Mouse (Mus musculus) forebrain, postnatal 0 days (tissue): ENCODE data around the gene Ksr2. TPM values are rescaled to one million over a fixed set of nuclear protein-coding genes. Genes with fewer than 3 reads are reported as not detected.
A peak's percentile ranks its signal among the peaks of the same experiment; 100 is the strongest.

Experiments
- ATAC-seq: fragments of 200-750 bp; cut with Nextera tagmentation; 2 replicates; pipeline ENCODE4 v1.8.0; 2017; ENCODE audit warnings: mild to moderate bottlenecking, moderate library complexity
- DNase-seq: peaks from one replicate; pipeline ENCODE4 v3.0.0-alpha.2; 2015
- H3K27ac ChIP-seq: fragments of 300-500 bp; sonication (generic); 2 replicates; pipeline ENCODE4 v1.5.1; 2014; ENCODE audit warnings: low read depth, mild to moderate bottlenecking, antibody characterized with exemption, low read length, moderate library complexity, mixed read lengths
- H3K27me3 ChIP-seq: fragments of 300-500 bp; sonication (generic); 2 replicates; pipeline ENCODE4 v1.6.1; 2014; ENCODE audit warnings: mild to moderate bottlenecking, low read length, mixed read lengths; ENCODE audit not compliant: insufficient read depth
- H3K36me3 ChIP-seq: fragments of 300-500 bp; sonication (generic); 2 replicates; pipeline ENCODE4 v1.6.1; 2014; ENCODE audit warnings: mild to moderate bottlenecking, moderate library complexity; ENCODE audit not compliant: insufficient read depth
- H3K4me1 ChIP-seq: fragments of 300-500 bp; sonication (generic); 2 replicates; pipeline ENCODE4 v1.6.1; 2014; ENCODE audit warnings: antibody characterized with exemption; ENCODE audit not compliant: insufficient read depth
- H3K4me2 ChIP-seq: fragments of 300-500 bp; sonication (generic); 2 replicates; pipeline ENCODE4 v1.6.1; 2014; ENCODE audit warnings: low read depth, mild to moderate bottlenecking, moderate library complexity
- H3K4me3 ChIP-seq: fragments of 300-500 bp; sonication (generic); 2 replicates; pipeline ENCODE4 v1.5.1; 2014; ENCODE audit warnings: low read depth, low read length, mixed read lengths
- H3K9ac ChIP-seq: fragments of 300-500 bp; sonication (generic); 2 replicates; pipeline ENCODE4 v1.6.1; 2014; ENCODE audit warnings: mild to moderate bottlenecking
- H3K9me3 ChIP-seq: fragments of 300-500 bp; sonication (generic); 2 replicates; pipeline ENCODE4 v1.6.1; 2016; ENCODE audit warnings: low read length
- CTCF ChIP-seq: sonication (generic); IDR thresholded peaks from 2 replicates; pipeline ENCODE4 v1.5.1; 2016; ENCODE audit warnings: antibody characterized with exemption, control low read depth, low read depth
- WGBS: fragments of 180-500 bp; shearing (Covaris S2); extraction: QIAGEN DNeasy Blood & Tissue Kit; methylation state at CpG from one replicate; pipeline ENCODE4 v1.1.7; 2014; 5-methylcytosine and 5-hydroxymethylcytosine counted together
- polyA plus RNA-seq: library from polyadenylated mRNA; unstranded; fragments of >200 nt; fragmentation: Nextera tagmentation; extraction: Ambion mirVana; gene quantifications from 2 replicates; pipeline ENCODE4 v1.2.1, GENCODE M21; 2015
- total RNA-seq: library from RNA; depleted of rRNA; stranded (reverse); fragments of >200 nt; gene quantifications from 2 replicates; pipeline ENCODE4 v1.2.3, GENCODE M21; 2014

The Ksr2 gene
- total and polyA plus RNA-seq, 2 experiments from 2014 or later: 5.4 to 9.2 TPM

DNA sequence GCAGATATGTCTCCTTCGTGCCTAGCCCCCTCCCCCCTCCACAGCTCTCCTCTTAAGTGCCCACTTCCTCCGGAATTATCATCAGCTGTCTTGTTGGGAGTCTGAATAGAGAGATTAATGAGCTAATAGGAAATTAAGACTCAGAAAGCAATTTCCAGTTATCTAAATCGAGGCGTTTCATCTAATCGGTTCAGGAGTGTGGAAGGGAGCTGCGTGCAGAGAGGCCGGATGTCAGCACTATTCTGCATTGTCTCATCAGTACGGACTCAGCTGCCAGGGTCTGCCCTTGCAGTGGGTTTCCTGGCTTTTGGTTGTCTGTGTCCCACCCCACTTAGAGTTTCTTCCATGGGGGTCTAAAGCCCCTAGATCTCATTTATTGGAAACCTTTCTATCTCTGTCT lies 262.0 kb downstream of the Ksr2 start:
- Histone ChIP-seq H3K4me2 (no peak overlapping the region), H3K9me3 (no peaks in the 10 kb centered on the region), H3K27ac (no peak overlapping the region), H3K4me1 (no peaks in the 10 kb centered on the region), H3K36me3 (no peaks in the 10 kb centered on the region), H3K9ac (no peak overlapping the region), H3K27me3 (no peaks in the 10 kb centered on the region), H3K4me3 (no peak overlapping the region)
- WGBS: 63% methylated on average over 8 of the region's 8 CpGs
- DNase-seq (no peak), ATAC-seq (peak; percentile 23; the same call in 1 of the 2 replicates)
- TF ChIP-seq CTCF: no peak

DNA sequence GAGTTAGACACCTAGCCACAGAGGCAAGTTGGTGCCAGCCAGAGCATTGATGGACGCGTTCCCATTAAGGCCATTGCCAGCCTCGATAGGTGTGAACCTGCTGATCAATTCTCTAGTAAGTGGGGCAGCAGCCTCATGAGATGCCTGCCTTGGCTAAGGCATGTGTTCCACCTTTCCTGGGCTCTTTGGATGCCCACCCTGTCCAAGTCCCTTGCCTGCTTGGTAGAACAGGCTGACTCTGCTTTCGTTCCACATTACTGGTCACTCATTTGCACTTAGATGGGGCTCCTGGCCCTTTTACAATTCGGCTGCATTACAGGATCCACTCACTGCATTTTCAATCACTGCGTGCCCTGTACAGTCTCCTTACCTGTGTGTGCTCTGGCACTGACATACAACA lies 263.4 kb downstream of the Ksr2 start:
- Histone ChIP-seq H3K9me3 (no peaks in the 10 kb centered on the region), H3K4me1 (no peaks in the 10 kb centered on the region), H3K9ac (no peak overlapping the region), H3K27ac (no peak overlapping the region), H3K4me2 (no peak overlapping the region), H3K4me3 (no peak overlapping the region), H3K27me3 (no peaks in the 10 kb centered on the region), H3K36me3 (no peaks in the 10 kb centered on the region)
- WGBS: 95% methylated on average over 6 of the region's 6 CpGs
- TF ChIP-seq CTCF: no peak
- no peak for DNase-seq
- ATAC-seq: no peak

DNA sequence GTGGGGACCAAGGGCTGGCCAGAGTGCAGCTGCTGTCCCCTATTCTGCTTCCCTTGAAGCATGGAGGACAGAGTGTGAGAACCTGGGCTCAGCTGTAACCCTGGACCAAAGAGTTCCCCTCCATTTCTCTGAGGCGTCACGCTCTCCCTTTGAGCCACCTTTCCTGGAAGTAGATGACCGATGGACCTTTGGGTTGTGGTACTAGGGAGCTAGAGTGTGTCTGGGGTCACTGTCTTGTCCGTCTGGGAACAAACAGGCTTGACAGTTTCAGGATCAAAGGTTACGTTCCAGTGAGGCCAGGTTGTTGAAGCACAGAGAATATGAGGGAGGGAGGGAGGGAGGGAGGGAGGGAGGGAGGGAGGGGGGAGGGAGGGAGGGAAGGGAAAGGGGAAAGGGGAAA lies 264.6 kb downstream of the Ksr2 start:
- Histone ChIP-seq H3K36me3 (no peaks in the 10 kb centered on the region), H3K27ac (no peak overlapping the region), H3K27me3 (no peaks in the 10 kb centered on the region), H3K9ac (no peak overlapping the region), H3K4me3 (no peak overlapping the region), H3K4me1 (no peaks in the 10 kb centered on the region), H3K4me2 (no peak overlapping the region), H3K9me3 (no peaks in the 10 kb centered on the region)
- DNase-seq (no peak), ATAC-seq (no peak)
- WGBS: 78% methylated on average over 5 of the region's 5 CpGs
- no peak for TF ChIP-seq CTCF

DNA sequence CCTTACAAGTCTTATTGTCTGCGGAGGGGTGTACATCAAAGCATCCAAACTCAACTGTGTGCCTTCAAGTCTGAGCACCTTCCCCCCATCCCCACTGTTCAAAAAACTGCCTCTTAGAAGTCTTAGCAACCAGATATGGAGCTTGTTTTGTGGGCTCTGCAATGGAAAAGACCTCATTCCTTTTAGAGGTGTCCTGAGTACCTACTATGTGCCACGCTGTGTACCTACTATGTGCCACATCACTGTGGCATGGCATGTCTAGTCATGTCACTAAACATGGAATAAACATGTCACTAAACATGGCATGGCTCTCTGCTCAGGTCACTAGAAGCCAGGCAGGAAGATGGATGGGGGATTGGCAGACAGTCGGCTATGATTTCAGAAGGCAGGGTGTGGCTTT lies 268.4 kb downstream of the Ksr2 start:
- TF ChIP-seq CTCF: no peak
- no peak overlapping the region for H3K27ac ChIP-seq
- H3K4me3 ChIP-seq: no peak overlapping the region
- ATAC-seq (no peak), DNase-seq (no peak)
- no peak overlapping the region for H3K9ac ChIP-seq
- H3K4me1 ChIP-seq: no peaks in the 10 kb centered on the region
- no peaks in the 10 kb centered on the region for H3K36me3 ChIP-seq
- H3K9me3 ChIP-seq: no peaks in the 10 kb centered on the region
- WGBS: 90% methylated on average over 3 of the region's 3 CpGs
- H3K4me2 ChIP-seq: no peak overlapping the region
- H3K27me3 ChIP-seq: no peaks in the 10 kb centered on the region

DNA sequence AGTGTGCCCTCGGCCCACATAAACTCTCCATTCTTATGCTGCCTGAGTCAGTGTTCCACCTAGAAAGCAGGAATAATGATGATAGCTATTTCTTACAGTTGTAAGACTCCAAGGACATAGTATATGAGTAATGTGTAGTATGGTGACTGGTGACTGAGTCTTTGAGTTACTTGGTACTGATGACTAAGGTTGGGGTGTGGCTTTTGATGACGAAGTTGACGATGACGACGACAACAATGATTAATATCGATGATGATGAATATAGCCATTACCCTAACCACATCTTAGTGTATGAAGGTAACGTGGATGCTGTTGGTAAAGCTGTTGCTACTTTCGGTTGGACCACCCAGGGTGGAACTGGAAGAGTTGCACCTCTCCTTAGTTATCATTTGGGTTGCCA lies 270.7 kb downstream of the Ksr2 start:
- Histone ChIP-seq H3K36me3 (no peaks in the 10 kb centered on the region), H3K27me3 (no peaks in the 10 kb centered on the region), H3K9ac (no peak overlapping the region), H3K4me1 (no peaks in the 10 kb centered on the region), H3K4me2 (no peak overlapping the region), H3K4me3 (no peak overlapping the region), H3K9me3 (no peaks in the 10 kb centered on the region), H3K27ac (no peak overlapping the region)
- WGBS: 96% methylated on average over 8 of the region's 8 CpGs
- DNase-seq (no peak), ATAC-seq (no peak)
- no peak for TF ChIP-seq CTCF

DNA sequence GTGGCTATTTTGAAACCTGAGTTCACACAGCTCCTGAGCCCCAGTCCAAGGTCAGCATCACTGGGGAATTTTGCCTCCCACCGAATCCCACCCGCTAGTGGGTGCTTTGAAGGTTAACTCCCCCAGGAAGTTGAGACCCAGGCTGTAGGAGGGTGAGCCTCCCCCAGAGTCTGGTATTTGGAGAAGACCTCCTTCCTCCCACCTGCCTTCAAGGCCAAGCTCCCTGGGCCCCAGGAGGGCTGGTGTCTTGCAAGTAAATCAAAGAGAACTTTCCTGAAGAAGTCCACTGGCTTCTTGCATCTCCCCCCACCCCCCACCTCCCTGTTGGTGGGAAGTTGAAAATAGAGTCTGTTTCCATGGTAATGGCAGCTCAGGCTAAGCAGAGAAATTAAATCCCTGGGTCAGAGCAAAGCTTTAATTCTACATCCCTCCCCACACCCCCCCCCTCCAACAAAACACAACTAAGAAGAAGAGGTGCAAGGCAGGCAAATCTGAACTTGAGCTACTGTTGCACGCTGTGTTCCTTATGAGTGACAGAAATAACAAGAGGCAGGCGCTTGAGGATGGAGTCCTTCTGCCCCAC lies 274.1 kb downstream of the Ksr2 start:
- no peaks in the 10 kb centered on the region for H3K27me3 ChIP-seq
- no peak overlapping the region for H3K27ac ChIP-seq
- ATAC-seq (peak; percentile 42), DNase-seq (no peak)
- no peaks in the 10 kb centered on the region for H3K9me3 ChIP-seq
- no peak overlapping the region for H3K4me3 ChIP-seq
- TF ChIP-seq CTCF: no peak
- H3K4me1 ChIP-seq: no peaks in the 10 kb centered on the region
- H3K4me2 ChIP-seq: no peak overlapping the region
- H3K9ac ChIP-seq: no peak overlapping the region
- H3K36me3 ChIP-seq: no peaks in the 10 kb centered on the region
- WGBS: 25% methylated on average over 4 of the region's 4 CpGs

DNA sequence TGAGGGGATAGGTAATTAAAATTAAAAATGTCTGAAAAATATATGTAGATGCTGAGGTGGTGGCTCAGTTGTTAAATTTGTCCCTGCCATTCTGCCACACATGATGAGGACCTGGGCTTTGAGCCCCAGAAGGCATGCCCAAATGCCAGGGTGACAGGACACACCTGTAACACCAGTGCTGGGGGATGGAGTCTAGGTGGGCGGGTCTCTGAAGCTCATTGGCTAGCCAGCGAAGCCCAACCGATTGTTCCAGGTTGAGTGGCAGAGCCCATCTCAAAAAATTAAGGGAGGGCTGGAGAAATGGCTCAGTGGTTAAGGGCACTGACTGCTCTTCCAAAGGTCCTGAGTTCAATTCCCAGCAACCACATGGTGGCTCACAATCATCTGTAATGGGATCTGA lies 274.9 kb downstream of the Ksr2 start:
- DNase-seq: no peak
- no peak for TF ChIP-seq CTCF
- H3K4me2 ChIP-seq: no peak overlapping the region
- H3K9me3 ChIP-seq: no peaks in the 10 kb centered on the region
- H3K36me3 ChIP-seq: no peaks in the 10 kb centered on the region
- H3K27me3 ChIP-seq: no peaks in the 10 kb centered on the region
- no peak for ATAC-seq
- H3K4me3 ChIP-seq: no peak overlapping the region
- H3K4me1 ChIP-seq: no peaks in the 10 kb centered on the region
- WGBS: 43% methylated on average over 3 of the region's 3 CpGs
- H3K27ac ChIP-seq: no peak overlapping the region
- no peak overlapping the region for H3K9ac ChIP-seq
